Mouse (Mus musculus): ENCODE results near the gene Mr1.

Gene Mr1

DNA sequence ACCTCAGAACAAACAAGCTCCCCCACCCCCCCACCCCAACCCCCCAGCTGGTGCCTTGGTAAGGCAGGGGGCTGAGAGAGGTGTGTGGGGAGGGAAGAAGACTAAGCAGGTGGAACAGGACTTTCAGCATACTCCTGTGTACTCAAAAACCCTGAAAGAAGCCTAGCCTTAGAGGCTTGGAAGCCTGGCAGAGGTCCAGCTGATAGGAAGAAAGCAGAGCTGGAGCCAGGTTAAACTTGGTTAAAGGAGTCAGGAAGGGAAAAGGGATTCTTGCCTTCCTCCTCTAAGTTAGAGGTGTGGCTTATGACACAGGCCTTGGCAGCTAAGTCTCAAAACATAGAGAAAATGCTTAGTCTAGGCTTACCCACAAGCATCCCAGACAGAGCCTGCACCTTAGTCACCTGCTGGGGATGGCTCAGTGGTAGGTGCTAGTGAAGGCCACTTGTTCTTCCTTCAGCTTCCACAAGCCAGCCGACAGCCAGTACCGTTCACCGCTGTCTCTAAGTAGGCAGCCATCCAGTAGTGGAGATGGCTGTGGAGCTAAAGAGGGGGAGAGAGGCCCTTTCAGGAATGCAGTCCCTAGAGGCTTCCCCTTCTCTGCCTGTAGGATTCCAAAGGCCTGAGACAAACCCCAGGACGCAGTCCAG, 53.3 kb downstream of the Mr1 start:
- peak; percentile 58 for DNase-seq

DNA sequence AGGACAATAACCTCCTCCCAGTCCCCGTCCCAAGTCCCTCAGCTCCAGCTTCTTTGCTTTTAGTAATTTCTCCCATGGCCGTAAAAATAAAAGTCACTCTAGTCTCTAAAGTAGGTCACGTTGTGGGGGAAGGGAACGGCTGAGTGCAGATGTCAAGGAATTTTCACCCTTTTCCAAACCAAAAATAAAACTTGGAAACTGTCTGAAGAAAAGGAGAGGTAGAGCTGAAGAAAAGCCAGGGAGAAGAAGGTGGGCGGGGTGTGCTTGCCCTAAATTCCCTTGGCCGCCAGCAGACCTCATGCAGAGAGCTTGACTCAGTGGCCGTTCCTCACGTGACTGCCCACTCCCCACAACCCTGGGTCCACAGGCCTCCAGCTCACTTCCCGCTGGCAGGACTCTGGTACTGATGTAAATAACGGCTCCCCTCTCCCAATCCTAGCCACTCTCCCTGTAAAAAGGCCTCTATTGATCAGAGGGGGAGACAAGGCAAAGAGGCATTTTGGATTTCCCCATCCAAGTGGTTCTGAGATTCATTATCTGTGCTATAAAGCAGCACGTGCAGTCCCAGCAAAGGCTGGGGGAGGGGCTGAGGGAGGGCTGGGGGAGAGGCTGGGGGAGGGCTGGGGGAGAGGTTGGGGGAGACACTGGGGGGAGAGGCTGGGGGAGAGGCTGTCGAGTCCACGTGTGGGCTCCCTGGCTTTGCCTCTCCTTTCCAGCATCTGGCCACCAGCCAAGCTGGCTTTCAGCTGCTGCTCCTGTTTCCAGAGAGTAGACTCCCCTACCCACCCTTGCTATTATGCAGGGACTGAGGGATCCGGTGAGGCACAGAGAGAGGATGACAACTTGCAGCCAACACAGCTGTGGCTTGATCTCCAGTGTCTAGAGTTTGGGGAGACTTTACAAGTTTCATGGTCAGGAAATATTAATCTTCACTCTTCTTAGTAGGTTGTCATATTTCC, 54.5 kb downstream of the Mr1 start:
- peak; percentile 46 for DNase-seq

DNA sequence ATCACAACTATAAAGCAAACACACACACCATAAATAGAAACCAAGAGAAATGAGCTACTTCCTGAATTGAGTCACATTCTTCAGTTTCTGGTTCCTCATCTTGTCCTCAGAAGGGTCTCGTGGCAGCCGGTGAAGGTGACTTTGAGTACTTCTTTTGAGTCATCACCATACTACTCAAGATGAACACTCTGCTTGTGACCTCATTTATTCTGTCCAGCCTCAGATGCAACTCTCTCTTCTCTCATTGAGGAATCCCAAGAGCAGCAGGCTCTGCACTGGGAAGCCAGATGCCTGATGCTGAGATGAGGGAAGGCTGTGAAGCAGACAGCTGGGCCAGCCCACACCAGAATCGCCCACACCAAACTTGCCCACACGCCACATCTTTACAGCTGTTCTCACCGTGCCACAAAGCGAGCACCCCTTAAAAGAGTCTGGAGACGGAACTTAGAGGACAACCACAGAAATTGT, 55.2 kb downstream of the Mr1 start:
- no peak for DNase-seq

DNA sequence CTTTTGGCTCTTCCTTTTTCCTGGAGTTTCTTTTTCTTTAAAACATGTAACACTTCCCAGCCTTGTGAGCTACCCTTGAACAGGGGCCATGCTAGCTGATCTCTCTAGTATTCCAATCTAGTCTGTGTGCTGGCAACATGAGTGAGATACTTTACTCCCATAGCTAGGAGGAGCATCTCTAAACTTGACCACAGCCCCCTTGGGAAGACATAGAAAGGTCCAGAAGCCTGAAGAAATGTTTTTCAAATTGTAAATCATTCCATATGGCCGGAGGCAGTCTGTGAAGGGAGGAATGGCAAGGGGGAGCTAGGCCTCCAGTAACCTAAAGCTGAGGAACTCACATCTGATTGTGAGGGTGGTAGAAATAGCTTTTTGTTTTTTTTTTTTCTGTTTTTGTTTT, 55.9 kb downstream of the Mr1 start:
- no peak for DNase-seq

DNA sequence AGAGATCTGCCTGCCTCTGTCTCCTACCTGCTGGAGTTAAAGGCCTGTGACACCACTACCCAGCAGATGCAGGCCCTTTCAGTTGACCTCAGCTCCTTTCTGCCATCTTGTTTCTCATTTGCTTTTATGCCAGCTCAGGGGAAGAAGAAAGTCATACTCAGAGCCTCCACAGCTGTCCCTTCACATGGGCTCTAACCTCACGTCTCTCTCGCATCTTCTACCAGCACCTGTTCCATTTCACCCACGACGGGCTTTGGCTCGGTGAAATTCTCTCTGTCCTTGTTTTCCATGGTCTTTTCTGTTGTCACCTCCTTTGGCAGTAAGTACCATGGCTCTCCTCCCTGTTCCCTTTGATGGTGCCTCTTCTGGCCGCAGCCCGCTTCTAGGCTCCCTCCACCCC, 56.3 kb downstream of the Mr1 start:
- DNase-seq = no peak

DNA sequence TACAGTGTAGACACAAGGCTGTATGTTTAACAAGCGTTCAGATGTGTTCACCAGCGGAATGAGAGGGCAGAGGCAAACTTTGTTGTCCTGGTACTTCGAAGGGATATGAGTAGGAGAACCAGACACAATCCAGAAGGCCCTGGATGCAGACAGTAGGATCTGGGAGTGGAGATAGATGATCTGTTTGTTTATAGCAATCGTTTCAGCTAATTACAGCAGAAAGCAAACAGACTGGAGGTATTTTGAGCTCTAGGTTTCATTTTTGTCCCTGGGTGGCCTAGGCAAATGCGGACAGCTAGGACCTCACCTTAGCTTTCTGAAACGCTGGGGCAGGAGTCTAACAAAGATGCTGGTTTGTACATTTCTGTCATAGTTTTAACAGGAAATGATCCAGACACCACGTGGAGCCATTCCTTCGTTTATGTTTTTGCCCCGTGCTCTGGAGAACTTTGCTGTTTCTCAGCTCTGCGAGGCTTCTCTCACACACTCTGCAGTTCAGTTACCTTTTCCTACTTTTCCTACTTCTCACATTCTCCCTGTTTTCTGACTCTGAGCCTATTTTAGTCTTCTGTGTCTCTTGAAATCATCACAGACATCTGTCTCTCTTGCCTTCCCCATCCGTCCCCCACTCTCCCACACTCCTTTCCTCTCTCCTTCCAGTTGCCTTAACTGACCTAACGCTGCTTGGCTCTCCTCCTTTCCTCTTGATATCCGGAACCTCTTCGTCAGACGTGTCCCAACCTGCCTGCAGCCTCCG, 57.6 kb downstream of the Mr1 start:
- DNase-seq = no peak

DNA sequence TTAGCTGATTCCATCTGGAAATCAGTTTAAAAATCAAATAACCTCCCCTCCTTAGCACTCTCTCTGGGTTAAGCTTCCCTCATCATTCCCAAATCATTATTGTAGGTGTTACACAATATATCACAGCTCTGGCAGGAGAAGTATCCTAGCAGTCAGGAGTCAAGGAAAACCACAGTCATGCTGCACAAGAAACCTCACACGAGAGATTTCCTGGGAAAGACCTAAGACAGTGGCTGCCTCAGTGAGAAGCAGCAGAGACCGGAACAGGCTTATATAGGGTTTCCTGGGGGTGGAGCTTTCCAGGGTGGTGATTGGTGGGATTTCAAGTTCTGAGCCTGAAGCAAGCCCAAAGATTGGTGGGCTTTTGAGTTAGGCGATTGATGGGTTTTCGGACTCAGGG, 58.6 kb downstream of the Mr1 start:
- DNase-seq = no peak

DNA sequence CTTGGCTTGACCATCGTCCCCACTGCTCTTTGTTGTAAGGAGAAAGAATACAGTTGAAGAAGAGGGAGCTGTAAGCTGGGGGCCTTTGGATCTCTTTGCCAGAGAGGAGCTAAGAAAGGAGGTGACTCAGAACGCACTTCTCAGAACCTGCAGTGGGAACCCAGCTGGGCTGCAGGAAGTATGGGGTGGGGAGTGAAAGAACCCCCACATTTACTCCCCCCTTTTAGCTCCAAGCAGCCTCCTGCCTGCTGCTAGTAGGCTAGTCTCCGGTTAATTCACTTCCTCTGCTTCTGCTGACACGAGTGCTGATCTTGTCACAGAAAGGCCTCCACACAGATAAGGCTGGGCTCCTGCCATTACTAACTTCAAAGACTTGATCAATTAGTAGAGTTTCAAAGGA, 59.7 kb downstream of the Mr1 start:
- DNase-seq = no peak

DNA sequence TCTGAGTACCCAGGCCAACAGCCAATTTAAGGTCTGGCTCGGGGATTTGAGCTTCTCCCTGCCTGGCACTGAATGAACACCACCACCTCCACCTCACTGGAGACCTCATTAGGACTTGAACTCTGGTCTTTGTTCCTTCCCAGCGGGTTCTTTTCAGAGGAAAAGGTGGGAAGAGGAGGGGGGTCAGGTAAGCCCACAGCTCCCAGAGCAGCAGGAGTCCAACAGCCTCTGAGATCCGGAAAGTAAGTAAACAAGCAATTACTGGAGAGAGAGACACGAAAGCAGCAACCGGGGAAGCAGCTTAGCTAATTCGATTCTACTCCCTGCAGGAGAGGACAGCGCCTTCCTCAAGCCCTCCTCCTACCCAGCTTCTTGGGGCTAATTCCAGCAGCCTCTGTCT, 60.2 kb downstream of the Mr1 start:
- peak; percentile 61 for DNase-seq

DNA sequence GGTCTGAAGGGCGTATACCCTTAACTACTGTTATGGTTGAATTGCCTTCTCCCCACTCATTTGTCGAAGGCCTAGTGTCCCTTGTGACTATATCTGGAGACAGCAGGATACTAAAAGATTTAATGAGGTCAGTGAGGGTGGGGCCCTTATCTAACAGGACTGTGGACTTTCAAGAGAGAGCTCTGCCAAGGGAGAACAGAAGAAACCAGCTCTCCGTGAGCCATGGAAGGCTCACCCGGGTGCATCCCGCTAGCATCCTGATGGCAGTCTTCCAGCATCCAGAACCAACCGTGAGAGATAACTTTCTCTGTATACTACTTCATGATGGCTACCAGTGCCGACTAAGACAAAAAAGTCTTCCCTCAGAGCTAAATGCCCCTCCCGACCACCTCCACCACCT, 61.8 kb downstream of the Mr1 start:
- peak; percentile 62 for DNase-seq

DNA sequence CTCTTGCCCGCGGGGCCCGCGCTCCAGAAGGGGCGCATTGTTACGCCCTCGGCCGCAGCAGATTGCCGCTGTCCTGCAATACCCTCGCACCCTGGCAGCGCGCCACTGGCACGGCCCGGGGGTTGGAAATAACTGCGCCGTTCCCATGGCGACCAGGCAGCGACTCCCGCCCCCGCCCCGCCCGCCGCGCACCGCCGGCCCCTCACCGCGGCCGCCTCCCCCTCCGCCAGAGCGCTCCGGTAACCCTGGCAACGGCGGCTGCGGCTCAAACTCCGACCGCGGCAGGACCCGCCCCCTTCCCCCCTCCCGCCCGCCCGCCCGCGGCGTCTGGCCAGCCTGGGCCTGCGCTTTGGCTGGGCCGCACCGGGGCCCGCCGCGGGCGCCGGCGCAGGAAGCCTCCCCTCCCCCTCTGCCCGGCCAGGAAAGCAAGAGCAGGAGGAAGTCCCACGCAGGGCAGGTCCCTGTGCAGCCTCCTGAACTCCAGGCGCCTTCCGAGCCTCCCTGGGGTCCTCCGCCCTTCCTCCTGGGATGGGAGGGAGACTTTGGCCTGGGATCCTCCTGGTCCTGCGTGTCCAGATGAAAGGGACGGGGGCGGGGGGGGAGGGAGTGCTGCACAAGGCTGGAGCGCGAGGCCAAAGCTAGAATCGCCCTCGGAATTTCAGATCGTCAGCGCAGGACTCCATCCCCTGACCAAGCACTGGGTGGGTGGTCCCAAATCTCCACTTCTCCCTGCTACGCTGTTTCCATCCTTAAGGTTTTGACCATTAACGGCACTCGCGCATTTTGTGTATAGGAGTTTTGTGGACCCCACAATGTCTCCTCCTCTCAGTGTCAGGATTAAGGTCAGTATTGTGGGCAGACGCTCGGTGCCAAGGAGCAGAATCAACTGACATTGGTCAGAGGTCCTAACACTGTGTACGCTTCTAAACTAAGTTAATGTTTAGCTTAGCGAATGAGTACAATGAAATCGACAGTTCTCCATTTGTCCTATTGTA, 63.0 kb downstream of the Mr1 start:
- DNase-seq = peak; percentile 94

DNA sequence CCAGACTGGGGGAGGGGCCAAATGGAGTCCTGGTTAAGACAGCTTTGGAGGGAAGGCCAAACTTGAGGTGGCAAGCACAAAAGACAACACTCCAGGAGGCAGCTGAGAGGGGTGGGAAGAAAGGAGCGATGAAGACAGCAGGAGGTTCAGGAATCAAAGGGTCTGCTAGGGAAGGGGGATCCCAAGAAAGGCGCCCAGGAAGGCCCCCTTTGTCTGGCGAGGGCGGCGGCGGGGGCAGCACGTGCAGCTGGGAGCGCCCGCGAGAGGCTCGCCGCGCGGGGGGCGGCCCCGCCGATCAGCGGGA, 63.7 kb downstream of the Mr1 start:
- no peak for DNase-seq

DNA sequence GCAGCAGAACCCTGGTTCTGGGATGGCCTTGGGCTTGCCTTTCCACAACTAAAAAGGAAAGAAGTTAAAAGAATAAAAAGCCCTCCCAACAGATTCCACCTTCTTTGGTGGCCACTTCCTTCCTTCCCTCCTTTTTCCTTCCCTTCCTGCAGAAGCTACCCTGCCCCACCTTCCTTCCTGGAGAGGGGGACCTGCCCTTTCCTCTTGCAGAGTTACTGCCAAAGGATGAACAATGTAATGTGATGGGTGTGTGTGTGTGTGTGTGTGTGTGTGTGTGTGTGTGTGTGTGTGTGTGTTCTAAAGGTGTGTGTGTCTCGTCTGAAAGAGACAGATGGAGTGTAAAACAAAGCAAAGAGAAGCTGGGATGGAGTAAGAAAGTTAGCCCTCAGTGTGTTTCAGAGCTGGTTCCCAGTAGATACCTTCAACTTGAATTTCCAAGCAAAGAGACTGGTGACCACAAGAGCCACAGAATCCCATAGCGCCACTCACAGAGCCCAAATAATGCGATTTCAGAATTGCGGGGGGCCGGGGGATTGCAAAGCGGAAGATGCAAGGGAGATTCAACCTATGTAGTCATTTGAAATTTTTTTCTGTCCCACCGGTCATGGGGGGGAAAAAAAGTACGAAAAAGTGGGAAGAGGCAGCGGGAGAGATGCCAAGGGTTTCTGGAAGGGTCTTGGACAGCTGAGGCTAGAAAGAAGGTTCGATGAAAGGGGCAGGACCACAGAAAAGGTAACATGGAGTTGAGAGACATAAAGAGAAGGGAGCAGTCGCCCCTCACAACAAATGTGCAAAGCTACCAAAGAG, 64.3 kb downstream of the Mr1 start:
- DNase-seq = no peak

DNA sequence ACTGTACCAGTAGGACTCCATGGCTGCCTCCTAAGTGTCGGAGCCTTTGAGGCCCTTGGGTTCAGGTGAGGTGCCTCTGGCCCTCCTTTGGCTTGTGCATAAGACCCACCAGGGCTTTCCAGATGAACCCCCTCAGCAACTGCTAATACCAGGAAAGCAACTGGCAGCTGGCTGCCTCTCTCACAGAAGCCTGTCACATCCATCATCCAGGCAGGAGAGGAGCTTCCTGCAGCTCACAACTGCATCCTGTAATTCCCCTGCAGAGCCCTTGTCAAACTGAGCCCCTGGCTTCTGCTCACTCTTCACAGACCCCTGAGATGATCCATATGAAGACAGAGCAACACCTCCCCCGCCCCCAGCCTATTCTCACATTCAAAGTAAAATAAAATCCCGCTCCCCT, 68.9 kb downstream of the Mr1 start:
- no peak for DNase-seq
